Mouse (Mus musculus) embryo, embryonic 10.5 days (tissue): Measurements from ENCODE around the gene Csde1.
A peak's percentile ranks its signal among the peaks of the same experiment; 100 is the strongest.

Experiments used
- DNase-seq: peaks from one replicate; pipeline ENCODE4 v3.0.0-alpha.2; 2015; ENCODE audit warnings: low spot score

The Csde1 gene

DNA sequence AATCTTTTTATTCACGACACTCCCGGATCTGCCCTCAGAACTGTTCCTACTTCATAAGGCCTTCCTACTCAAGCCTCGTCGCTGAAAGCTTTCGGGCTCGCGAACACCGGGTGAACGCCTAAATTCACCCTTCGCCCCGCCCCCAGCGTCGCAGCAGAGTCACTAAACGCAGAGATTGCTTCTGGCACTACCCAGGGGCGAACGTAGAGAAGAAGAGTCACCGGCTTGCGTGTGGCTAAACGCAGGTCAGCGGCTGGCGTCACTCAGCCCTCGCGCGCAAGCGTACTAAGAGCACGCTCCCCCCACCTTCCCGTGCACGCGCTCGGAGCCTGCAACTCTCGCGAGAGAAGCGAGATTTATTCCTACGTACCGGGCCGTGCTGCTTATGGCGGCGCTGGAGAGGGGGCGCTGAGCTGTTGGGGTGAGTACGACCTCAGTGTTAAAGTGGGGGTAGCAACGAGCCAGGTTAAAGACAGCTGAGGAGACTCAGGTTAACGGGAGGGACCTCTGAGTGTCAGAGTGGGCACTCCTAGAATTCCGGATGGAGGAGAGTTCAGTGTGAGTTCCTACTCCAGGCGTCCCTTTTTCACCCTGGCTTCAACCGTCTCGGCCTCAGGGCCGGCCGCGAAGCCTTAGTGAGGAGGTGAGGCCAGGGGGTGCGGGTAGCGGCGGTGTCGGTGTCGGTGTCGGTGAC lies at the start of gene Csde1:
Gene Csde1 (plus strand): TSS at position 178 of the 694 bp plus-strand sequence.
- DNase-seq = peak; percentile 99

DNA sequence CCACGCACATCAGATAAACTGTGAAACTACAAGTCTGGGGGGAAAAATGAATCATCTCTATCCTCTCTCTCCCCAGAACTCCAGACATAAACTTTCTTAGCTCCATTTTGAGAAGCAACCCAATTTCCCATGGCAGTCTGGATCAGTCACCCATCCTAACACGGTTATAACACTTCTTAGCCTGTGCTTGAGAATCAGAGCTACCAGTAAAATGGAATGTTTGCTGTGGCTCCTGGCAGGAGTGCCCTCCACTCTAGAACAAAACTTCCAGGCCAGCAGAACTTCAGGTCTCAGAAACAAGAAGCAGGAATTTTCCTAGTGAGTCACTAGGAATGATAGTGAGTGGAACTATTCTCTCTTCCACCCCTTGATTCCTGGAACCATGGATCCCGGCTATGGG lies 49.7 kb upstream of the Csde1 start:
- DNase-seq = no peak

DNA sequence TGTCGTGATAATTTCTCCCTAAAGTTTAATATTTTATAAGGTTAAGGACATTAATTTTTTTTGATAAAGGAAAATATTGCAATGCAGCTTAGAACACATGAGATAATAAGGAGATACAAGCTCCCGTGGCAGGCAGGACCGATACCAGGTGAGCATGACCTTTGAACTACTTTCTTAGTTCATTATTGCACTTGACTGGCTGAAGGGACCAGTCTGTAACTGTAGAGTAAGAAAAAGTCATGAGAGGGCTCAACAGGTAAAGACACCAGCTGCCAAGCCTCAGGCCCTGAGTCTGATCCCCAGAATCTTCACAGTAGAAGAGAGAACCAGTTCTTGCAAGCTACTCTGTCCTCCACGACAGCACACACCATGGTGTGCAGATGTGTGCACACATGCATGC lies 43.3 kb upstream of the Csde1 start:
- DNase-seq = no peak

DNA sequence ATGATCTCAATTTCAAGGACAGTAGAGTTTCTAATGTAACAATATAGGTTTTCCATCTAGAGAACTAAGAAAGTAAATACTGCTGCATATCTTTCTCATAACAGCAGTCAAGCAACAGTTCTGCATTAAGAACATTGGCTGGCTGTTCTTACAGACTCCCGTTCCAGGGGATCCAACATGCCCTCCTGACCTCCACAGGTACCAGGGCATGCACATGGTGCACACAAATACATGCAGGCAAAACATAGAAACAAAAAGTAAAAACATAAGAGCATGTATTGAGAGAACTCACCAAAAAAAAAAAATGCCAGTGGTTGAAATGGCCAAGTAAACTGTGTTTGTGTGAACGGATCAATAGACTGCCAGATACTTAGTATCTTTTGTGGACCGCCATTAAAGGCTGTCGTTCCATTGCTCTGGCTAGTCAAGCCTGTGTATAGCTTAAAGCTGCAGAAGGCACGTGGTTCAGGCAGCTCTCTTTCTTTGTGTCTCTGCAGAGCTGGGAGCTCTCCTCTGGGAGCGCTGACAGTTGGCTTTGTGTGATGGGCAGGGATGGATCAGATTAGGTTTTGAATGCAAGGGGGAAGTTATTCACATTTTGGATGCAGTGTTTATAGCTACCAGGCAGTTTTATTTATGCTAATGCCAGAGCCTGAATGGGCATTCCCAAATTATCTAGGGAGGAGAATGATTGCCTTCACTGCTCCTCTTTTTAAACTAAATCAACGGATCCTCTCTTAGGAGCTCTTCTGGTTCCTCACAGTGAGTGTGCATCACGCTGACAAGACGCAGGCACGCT lies 40.5 kb upstream of the Csde1 start:
- peak; percentile 81 for DNase-seq

DNA sequence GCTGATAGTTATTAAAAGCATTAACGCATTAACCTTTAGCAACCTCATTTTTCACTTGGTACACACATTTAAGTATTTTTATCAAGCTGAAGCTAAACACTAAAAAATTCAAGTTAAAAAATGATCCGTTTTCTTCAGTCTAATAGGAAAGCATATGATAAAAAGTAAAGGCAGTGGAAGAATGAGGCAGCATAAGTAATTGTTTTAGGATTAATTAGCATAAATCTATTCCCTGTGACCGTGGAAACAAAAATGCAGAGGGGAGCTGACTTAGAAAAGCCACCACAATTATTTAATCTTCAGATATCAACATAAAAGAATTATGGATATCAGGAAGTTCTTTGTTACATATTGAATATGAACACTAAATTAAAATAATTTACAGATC lies 39.9 kb upstream of the Csde1 start:
- DNase-seq = no peak

DNA sequence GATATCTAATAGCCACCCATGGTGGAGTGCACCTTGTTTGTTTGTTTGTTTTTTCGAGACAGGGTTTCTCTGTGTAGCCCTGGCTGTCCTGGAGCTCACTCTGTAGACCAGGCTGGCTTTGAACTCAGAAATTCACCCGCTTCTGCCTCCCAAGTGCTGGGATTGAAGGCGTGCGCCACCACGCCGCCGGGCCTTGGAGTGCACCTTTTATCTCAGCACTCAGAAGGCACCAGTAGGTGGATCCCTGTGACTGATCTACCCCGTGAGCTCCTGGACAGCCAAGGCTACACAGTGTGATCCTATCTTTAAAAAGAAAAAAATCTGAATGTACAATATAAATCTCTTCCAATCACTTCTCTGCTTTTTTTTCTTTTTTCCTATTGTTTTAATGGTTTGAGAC lies 29.2 kb upstream of the Csde1 start:
- DNase-seq = no peak

DNA sequence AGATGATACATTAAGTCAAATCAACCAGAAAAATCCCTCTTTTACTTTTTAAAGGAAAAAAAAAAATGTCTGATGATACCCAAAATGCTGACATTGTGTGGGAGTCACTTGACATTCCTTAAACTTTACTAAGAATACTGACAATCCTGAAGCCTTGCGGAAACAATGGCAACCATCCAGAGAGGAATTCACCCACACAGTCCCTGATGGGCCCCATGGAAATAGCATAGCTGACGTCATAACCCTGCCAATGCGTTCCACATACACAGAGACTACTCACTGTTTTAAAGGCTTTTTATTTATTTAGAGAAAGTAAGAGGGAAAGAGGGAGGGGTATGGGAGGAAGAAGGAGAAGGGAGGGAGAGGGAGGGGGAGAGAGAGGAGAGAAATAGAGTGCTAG lies 27.3 kb upstream of the Csde1 start:
- no peak for DNase-seq

DNA sequence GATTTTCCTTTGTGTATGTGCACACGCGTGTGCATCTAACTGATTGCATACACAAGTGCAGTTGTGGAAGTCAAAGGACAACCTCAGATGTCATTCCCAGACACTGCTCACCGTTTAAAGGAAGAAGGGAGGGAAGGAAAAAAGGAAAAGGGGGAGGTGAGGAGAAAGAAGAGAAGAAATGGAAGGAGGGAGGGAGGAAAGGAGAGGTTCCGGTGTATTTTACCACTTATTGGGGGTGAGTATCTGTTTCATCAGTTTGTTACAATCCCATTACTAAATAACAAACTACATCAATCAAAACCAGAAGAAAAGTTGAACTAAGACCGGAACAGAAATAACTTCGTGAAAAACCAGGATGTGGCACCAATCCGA lies 25.0 kb upstream of the Csde1 start:
- DNase-seq = no peak

DNA sequence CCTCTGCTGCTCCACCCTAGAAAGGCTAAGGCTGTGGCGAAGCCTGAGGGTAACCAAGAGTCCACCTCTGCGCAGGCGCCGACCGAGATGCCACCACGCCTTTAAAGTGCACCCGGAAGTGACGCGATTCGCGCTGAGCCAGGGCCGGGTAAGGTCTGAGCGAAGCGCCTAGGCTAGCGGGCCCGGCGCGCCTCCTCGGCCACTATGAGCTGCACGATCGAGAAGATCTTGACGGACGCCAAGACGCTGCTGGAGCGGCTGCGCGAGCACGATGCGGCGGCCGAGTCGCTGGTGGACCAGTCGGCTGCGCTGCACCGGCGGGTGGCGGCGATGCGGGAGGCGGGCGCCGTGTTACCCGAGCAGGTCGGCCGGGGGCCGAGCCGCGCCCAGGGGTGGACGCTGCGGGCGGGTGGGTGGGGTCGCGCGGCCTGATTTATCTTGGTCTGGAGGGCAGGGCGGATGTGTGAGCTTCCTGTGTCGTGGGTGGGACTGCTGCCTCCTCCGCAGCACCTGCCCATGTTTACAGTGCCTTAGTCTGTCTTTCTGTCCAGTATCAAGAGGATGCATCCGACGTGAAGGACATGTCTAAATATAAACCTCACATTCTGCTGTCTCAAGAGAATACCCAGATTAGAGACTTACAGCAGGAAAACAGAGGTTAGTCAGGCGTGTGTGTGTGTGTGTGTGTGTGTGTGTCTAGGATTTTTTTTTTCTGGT lies 24.5 kb upstream of the Csde1 start, which contains the start of gene Sike1:
Gene Sike1 (plus strand): TSS at position 104 of the 717 bp plus-strand sequence.
- peak; percentile 95 for DNase-seq

DNA sequence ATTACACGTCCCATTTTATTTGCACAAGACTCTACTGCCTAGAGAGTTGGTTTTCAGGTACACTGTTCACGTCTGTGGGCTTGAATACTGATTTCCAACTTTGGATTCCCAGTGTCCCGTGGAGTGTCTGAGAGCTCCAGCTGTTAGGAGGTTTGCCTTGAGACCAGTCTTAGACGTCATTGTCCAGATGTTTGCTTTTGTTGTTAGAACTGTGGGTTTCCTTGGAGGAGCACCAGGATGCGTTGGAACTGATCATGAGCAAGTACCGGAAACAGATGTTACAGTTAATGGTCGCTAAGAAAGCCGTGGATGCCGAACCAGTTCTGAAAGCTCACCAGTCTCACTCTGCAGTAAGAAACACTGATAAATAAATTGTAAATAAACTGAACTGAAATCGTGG lies 23.2 kb upstream of the Csde1 start:
- no peak for DNase-seq

DNA sequence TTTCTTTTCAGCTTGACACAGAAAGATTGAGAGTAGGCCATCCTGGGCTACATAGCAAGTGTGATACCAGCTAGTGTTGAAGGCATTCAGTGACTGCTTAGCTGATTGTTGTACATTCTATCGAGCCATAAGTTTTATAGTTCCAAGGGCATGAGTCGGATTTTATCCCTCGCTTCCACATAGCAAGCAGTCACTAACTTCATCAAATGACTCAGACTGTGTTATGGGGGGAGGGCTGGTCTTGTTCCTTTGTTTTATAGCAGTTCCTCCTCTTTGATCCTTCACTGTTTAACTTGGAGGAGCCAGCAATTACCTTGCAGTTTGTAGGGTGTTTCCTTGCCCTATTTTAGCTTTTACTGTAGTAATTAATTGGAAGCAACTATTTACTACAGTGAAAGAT lies 22.6 kb upstream of the Csde1 start:
- no peak for DNase-seq

DNA sequence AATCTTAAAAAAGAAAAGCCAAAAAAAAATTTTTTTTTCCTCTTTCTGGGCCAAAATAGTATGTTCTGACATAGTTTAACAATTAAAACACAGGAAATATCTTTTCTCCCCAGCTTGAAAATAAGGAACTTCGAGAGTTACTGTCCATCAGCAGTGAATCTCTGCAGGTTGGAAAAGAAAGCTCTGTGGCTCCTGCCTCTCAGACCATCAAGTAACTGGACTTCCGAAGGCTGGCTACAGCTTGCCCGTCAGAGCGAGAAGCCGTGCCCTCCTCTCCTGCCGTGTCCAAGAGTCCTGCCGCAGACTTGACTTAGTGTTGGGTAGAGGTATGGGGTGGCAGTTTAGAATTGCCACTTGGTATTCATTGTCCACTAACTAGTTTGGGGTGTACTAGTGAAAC lies 18.6 kb upstream of the Csde1 start:
- no peak for DNase-seq

DNA sequence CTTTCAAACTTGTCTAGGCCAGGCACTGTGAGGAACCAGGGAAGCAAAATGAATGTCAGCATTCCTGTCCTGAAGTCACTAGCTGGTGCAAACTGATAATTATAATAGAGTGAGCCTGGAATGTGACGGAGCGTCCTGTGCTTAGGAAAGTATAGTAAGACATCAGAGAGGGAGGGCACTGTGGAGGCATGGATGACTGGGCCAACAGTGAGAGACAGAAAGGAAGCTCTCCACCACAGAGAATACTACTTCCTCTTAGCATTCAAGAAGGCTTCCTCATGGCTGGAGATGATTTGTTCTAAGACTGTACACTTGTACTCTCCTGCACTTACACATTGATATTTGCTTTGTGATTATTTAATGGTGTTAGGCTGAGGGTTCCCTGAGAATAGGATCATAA lies 2.9 kb upstream of the Csde1 start:
- no peak for DNase-seq

DNA sequence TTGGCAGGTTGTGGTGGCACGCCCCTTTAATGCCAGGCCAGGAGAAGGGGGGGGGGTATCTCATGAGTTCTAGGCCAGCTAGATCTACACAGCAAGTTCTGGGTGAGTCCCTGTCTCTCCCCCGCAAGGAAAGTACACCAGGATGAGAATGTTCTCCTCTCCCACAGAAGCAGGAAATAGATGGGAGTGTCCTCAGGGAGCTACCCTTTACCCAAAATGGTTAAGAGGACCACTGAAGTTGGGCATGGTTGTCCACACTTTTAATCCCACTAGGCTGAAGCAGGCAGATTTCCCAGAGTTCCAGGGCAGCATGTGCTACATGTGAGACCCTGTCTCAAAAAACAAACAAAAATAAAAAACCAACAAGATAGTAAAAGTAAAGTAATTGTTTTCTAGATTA lies 764 bp upstream of the Csde1 start:
- no peak for DNase-seq

DNA sequence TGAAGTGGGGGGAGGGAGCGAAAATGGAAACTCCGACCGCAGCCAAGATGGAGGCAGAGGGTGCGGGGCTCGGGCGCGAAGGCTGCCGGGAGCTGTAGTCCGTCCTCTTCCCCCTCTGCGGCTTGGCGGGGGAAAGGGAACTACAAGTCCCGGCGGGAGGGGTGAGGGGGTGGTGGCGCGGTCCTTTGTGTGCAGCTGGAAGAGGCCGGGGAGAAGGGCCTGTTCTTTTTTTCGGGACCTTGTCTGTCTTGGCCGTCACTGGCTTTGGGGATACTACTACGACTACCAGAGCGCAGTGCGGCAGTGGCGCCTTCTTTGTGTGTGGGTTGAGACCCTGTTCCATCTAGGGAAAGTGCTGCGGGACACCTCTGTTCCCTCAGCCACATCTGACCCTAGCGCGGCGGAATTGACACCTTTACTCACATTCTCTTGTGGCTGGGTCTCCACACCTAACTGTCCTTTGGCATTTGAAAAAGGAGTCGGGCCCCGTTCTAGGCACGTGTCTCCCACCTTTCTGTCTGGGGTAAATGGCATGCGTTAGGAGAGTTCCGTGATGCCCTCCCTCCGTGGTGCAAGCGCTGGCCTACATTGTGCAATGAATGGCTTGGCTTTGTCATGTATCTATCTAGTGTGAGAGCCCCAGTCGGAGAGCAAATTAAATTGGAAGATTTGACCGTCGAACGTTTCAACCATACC lies 865 bp downstream of the Csde1 start:
- DNase-seq = peak; percentile 96

DNA sequence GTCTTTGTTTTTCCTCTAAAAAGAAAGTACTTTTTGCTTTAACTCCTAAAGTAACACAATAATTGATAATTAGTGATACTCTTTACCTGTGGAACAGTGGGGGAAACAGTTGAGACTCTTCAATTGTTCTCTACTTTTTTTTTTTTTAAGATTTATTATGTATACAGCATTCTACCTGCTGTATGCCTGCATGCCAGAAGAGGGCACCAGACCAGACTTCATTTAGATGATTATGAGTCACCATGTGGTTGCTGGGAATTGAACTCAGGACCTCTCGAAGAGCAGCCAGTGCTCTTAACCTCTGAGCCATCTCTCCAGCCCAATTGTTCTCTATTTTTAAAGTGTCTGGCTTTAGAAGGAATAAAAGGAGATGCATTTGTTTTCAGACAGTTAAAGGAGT lies 5.9 kb downstream of the Csde1 start:
- no peak for DNase-seq

DNA sequence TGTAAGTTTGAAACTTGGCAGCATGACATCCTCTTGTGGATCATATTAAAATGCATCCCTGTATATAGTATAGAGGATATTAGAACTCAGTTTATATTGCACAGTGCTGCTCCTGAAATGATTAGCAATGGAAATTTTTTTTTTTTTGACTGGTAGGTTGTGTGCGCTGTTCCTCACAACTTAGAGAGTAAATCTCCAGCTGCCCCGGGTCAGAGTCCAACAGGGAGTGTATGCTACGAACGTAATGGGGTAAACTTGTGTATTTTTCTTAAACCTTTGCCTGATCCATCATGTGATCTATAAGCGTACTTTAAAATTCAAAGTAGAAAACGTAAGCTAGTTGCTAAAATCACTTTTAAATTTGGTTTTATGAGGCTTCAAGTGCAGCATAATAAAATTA lies 20.1 kb downstream of the Csde1 start:
- DNase-seq = no peak

DNA sequence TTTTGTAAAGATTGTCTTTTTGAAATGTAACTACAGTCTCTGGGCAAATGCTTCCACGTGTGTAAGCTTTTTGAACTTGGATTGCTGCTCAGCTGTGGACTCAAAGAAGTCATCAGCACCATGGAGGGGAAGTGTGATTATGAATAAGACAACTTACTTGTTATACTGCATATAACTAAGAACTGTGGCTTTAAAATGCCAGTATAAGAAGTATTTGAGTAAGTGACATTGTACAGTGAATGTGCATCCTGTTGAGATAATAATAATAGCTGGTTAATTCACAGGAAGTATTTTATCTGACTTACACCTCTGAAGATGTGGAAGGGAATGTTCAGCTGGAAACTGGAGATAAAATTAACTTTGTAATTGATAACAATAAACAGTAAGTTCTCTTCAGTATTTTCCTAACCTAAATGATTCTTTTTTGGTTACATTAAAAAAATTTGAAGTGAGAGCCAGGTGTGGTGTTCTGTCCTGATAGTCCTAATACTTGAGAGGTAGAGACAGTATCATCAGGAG lies 20.7 kb downstream of the Csde1 start:
- no peak for DNase-seq

DNA sequence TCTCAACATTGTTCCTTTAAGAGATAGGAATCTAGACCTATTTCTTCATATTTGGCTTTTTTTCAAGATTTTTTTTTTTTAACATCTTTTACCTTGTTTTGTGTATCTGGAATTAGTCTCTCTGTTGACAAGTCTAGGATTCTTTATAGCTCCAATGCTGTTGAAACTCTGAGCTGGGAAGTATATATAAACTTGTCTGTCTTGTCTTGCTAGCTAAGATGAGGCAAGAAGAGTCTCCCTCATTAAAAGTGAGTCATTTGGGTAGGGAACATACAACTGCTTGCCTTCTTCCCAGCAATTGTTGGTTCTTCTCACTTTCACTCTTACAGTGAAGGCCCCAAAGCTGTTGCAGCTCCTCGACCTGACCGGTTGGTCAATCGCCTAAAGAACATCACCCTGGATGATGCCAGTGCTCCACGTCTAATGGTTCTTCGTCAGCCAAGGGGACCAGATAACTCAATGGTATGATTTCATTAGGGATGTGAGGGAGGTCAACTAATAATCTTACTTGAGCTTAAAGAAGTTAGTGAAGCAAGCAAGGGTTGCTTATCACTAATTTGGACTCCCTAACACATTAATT lies 35.9 kb downstream of the Csde1 start:
- no peak for DNase-seq

DNA sequence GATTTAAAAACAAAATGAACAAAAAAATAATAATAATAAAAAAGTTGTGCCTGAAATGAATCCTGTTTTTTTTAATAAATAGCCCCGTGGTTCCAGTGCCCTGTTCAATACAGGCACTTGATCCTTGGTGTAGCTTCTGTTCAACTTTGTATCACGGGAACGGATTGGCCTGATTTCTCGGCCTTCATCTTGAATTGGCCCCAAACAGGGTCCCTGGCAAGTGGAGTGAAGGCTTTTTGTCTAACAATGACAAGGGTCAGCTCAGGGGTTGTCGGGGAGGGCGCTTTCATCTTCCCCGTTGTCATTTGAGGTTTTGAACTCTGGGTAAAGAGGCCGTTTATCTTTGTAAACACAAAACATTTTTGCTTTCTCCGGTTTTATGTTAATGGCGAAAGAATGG lies 37.5 kb downstream of the Csde1 start:
- DNase-seq = no peak

DNA sequence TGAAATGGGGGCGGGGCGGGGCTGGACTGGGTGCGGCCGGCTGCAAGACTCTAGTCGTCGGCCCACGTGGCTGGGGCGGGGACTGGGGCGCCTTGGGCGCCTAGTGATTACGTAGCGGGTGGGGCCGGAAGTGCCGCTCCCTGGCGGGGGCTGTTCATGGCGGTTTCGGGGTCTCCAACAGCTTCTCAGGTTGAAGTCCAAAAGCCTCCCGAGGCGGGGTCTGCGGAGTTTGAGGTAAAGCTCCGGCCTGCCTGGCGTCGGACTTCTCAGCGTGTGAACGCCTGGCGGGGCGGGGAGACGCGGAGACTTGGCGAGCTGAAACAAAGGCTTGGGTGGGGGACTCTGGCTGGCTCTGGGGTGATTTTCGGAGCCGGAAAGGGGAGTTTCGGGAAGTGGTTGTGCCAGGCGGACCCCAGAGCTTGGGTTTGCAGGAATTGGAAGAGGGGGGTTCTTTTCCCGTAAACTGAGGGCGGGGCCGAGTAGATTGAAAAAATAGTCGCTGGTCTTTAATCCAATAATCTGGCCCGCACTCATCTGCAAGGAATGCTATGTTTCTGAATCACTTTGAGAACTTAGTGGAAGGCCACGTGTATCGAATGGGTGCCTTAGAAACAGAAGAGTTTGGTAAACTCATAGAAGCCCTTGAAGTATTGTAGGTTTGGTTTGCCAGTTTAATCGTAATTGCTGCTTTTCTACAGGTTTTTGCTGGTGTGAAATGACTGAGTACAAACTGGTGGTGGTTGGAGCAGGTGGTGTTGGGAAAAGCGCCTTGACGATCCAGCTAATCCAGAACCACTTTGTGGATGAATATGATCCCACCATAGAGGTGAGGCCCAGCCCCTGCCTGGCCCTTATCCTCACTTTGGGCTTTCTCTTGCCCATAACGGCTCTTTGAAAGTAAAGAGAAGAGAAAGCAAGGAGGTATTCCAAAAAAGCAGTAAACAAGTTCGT lies 38.3 kb downstream of the Csde1 start, which contains the start of gene Nras:
Gene Nras (plus strand): TSS at position 79 of the 951 bp plus-strand sequence.
- peak; percentile 97 for DNase-seq
